Mouse (Mus musculus) heart, postnatal 10 days (tissue): Measurements from ENCODE around the gene Cyp2c70. TPM values are rescaled to one million over a fixed set of nuclear protein-coding genes. Genes with fewer than 3 reads are reported as not detected.

Source experiments
- total RNA-seq, 2 experiments: library from RNA; stranded (reverse); gene quantifications; 2 replicates each; pipeline ENCODE4 v1.2.3; 2021

The Cyp2c70 gene
- total RNA-seq, 2 experiments from 2014 or later, result 0.35 to 0.69 TPM

Other genes with a start within 250 kb of the Cyp2c70 start
- gene Cyp2c37, start 194.9 kb downstream of the Cyp2c70 start, total RNA-seq, result not detected
- not detected for gene Cyp2c54, start 113.5 kb downstream of the Cyp2c70 start, total RNA-seq
- gene Cyp2c50, start 97.6 kb downstream of the Cyp2c70 start, total RNA-seq, result not detected
- gene Pdlim1, start 84.5 kb upstream of the Cyp2c70 start, total RNA-seq, result 100 to 1,000 TPM; 235 to 249 TPM